Mouse (Mus musculus): ENCODE results near the gene Hist3h2a. TPM values are rescaled to one million over a fixed set of nuclear protein-coding genes. Genes with fewer than 3 reads are reported as not detected.
A peak's percentile ranks its signal among the peaks of the same experiment; 100 is the strongest.

Hist3h2a gene
- polyA plus RNA-seq, 1 experiment from 2014 or later: 18.7 TPM

DNA sequence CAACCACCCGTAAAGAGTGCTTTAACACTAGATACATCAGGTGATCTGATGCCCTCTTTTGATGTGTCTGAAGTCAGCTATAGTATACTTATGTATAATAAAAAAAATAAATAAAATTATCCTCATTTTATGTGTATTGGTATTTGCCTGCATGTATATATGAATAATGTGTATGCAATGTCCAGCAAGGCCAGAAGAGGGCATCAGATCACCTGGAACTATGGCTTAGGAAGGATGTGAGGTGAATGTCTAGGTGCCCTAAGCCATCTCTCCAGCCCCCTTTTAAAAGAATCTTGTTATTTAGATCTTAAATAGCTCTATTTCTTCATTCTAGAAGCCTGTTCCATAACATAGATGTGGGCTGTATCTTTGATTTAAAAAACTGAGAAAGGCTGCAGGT, 12.9 kb downstream of the Hist3h2a start:
- H3K4me3 ChIP-seq (ENCODE audit: low read depth, low read length): no peak overlapping the region
- H3K36me3 ChIP-seq (ENCODE audit: control insufficient read depth, insufficient read depth, low read length): no peaks in the 10 kb centered on the region
- H3K9ac ChIP-seq (ENCODE audit: low read length): no peak overlapping the region
- no peaks in the 10 kb centered on the region for H3K4me1 ChIP-seq (replicated peaks; ENCODE audit: control insufficient read depth, insufficient read depth)
- 93% methylated on average over 1 of the region's 1 CpGs for WGBS
- no peaks in the 10 kb centered on the region for H3K27me3 ChIP-seq (ENCODE audit: control insufficient read depth, insufficient read depth, low read length)
- no peaks in the 10 kb centered on the region for H3K9me3 ChIP-seq (ENCODE audit: control insufficient read depth, low read length)
- no peak overlapping the region for H3K27ac ChIP-seq (replicated peaks)
- DNase-seq (ENCODE audit: low spot score) (no peak), ATAC-seq (ENCODE audit: low FRiP score, low TSS enrichment) (no peak)
- H3K4me2 ChIP-seq (replicated peaks; ENCODE audit: low read depth): no peak overlapping the region
- TF ChIP-seq EP300 (optimal IDR thresholded peaks at IDR 0.05): no peak
- peak; percentile 76 for TF ChIP-seq CTCF (IDR thresholded peaks at IDR 0.05; ENCODE audit: low read depth)

DNA sequence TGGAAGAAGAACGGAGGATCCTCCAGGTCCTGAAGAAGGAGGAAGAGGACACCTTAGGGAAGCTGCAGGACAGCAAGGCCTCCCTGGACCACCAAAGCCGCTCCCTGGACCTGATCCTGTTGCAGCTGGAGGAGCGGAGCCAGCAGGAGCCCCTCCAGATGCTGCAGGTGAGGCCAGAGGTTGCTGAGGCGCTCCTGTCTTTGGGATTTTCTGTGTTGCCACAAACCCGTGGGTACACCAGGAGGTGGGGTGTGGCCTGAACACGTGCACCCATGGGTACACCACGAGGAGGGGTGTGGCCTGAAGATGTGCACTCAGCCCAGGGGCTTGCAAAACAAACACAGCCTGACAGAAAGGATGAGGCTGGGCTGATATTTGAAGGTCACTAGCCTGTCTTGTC, 14.1 kb downstream of the Hist3h2a start:
- no peak overlapping the region for H3K4me3 ChIP-seq (ENCODE audit: low read depth, low read length)
- H3K9ac ChIP-seq (ENCODE audit: low read length): no peak overlapping the region
- H3K9me3 ChIP-seq (ENCODE audit: control insufficient read depth, low read length): no peaks in the 10 kb centered on the region
- H3K27me3 ChIP-seq (ENCODE audit: control insufficient read depth, insufficient read depth, low read length): no peaks in the 10 kb centered on the region
- H3K4me2 ChIP-seq (replicated peaks; ENCODE audit: low read depth): no peak overlapping the region
- ATAC-seq (ENCODE audit: low FRiP score, low TSS enrichment): peak; percentile 11; the same call in 1 of the 2 replicates
- DNase-seq (ENCODE audit: low spot score): no peak
- no peak for TF ChIP-seq CTCF (IDR thresholded peaks at IDR 0.05; ENCODE audit: low read depth)
- TF ChIP-seq EP300 (optimal IDR thresholded peaks at IDR 0.05): no peak
- no peaks in the 10 kb centered on the region for H3K36me3 ChIP-seq (ENCODE audit: control insufficient read depth, insufficient read depth, low read length)
- H3K27ac ChIP-seq (replicated peaks): no peak overlapping the region
- H3K4me1 ChIP-seq (replicated peaks; ENCODE audit: control insufficient read depth, insufficient read depth): no peaks in the 10 kb centered on the region
- 76% methylated on average over 7 of the region's 7 CpGs for WGBS

DNA sequence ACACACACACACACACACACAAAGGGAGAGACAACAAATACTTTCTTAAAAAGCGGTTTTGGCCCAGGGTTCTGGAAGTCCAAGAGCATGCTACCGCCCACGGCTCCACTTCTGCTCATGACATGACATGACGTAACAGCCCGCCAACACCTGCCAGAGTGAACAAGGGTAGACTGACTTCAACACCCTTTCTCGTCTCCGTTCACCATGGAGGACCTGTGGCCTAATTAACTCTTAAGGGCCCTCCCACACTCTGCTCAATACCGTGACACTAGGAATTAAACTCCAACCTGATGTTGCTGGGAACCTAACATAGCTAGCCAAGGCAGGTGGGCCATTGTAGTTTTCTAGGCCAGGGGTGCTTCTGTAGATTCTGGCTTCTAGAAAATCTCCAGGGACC, 14.5 kb downstream of the Hist3h2a start:
- no peak overlapping the region for H3K4me2 ChIP-seq (replicated peaks; ENCODE audit: low read depth)
- no peak for TF ChIP-seq CTCF (IDR thresholded peaks at IDR 0.05; ENCODE audit: low read depth)
- no peaks in the 10 kb centered on the region for H3K36me3 ChIP-seq (ENCODE audit: control insufficient read depth, insufficient read depth, low read length)
- H3K4me1 ChIP-seq (replicated peaks; ENCODE audit: control insufficient read depth, insufficient read depth): no peaks in the 10 kb centered on the region
- no peaks in the 10 kb centered on the region for H3K9me3 ChIP-seq (ENCODE audit: control insufficient read depth, low read length)
- no peak overlapping the region for H3K9ac ChIP-seq (ENCODE audit: low read length)
- WGBS: 69% methylated on average over 8 of the region's 8 CpGs
- no peak overlapping the region for H3K4me3 ChIP-seq (ENCODE audit: low read depth, low read length)
- H3K27me3 ChIP-seq (ENCODE audit: control insufficient read depth, insufficient read depth, low read length): no peaks in the 10 kb centered on the region
- peak; percentile 11; the same call in 1 of the 2 replicates for ATAC-seq (ENCODE audit: low FRiP score, low TSS enrichment)
- H3K27ac ChIP-seq (replicated peaks): no peak overlapping the region
- DNase-seq (ENCODE audit: low spot score): no peak

DNA sequence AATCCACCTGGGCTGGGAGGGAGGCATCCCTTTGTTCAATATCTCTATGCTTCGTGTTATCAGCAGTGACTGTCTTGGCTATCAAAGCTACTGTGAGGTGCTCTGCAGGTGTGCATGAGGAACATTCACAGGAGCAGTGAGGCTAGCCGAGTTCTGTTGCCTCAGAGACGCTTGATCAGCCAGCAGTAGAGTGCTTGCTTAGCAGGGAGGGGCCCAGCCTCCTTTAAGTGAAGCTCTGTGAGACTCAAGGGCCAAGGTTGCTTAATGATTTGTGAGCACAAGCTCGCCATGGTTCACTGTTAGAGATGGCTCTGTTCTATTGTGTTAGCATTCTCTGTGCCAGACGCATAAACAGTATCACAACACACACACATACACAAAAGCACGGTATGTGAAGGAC, 15.2 kb downstream of the Hist3h2a start:
- H3K9me3 ChIP-seq (ENCODE audit: control insufficient read depth, low read length): no peaks in the 10 kb centered on the region
- ATAC-seq (ENCODE audit: low FRiP score, low TSS enrichment) (peak; percentile 65; the same call in 1 of the 2 replicates), DNase-seq (ENCODE audit: low spot score) (peak; percentile 56)
- H3K4me2 ChIP-seq (replicated peaks; ENCODE audit: low read depth): no peak overlapping the region
- H3K27me3 ChIP-seq (ENCODE audit: control insufficient read depth, insufficient read depth, low read length): no peaks in the 10 kb centered on the region
- H3K4me3 ChIP-seq (ENCODE audit: low read depth, low read length): no peak overlapping the region
- H3K4me1 ChIP-seq (replicated peaks; ENCODE audit: control insufficient read depth, insufficient read depth): no peaks in the 10 kb centered on the region
- TF ChIP-seq EP300 (optimal IDR thresholded peaks at IDR 0.05): no peak
- no peak for TF ChIP-seq CTCF (IDR thresholded peaks at IDR 0.05; ENCODE audit: low read depth)
- 51% methylated on average over 6 of the region's 6 CpGs for whole genome bisulfite sequencing
- H3K36me3 ChIP-seq (ENCODE audit: control insufficient read depth, insufficient read depth, low read length): no peaks in the 10 kb centered on the region
- H3K27ac ChIP-seq (replicated peaks): no peak overlapping the region
- H3K9ac ChIP-seq (ENCODE audit: low read length): no peak overlapping the region

DNA sequence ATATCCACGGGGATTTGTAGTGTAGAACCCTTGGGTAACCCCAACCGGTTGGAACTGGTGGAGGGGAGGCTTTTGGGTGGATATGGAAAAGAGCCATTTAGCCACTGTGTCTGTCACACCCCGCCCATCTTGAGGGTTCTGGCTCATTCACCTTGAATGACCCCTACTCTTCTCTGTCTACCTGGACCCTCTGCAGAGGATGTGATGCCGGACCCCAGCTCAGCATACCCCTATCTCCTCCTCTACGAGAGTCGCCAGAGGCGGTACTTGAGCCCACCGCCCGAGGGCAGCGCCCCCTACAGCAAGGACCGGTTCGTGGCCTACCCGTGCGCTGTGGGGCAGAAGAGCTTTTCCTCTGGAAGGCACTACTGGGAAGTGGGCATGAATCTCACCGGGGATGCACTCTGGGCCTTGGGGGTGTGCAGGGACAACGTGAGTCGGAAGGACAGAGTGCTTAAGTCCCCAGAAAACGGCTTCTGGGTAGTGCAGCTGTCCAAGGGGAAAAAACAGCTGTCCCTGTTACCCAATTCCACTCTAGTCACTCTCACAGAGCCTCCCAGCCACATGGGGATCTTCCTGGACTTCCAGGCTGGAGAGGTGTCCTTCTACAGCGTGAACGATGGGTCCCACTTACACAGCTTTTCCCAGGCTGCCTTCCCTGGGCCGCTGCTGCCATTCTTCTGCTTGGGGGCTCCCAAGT, 16.5 kb downstream of the Hist3h2a start:
- H3K9ac ChIP-seq (ENCODE audit: low read length): no peak overlapping the region
- ATAC-seq (ENCODE audit: low FRiP score, low TSS enrichment): no peak

DNA sequence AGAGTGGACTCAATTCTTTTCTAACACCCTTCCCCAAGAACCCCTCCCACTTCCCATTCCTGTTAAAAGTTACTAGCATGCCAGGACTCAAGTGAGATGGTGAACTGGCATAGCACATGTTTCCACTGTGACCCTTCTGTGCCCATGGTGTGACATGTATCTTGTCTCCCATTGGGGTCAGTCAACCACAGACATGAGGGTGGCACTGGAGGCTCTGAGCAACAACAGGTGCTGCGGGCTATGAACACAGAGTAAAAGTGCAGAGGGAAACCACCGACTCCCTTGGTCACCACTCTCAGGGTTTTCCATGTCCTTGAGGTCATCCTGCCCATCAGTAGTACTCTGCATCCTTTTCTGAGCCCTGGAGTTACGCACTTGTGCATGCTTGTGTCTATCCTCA, 17.3 kb downstream of the Hist3h2a start:
- Histone ChIP-seq H3K4me2 (replicated peaks; ENCODE audit: low read depth) (no peak overlapping the region), H3K4me1 (replicated peaks; ENCODE audit: control insufficient read depth, insufficient read depth) (no peaks in the 10 kb centered on the region), H3K9ac (ENCODE audit: low read length) (no peak overlapping the region), H3K27me3 (ENCODE audit: control insufficient read depth, insufficient read depth, low read length) (no peaks in the 10 kb centered on the region), H3K27ac (replicated peaks) (no peak overlapping the region), H3K9me3 (ENCODE audit: control insufficient read depth, low read length) (no peaks in the 10 kb centered on the region), H3K4me3 (ENCODE audit: low read depth, low read length) (no peak overlapping the region), H3K36me3 (ENCODE audit: control insufficient read depth, insufficient read depth, low read length) (no peaks in the 10 kb centered on the region)
- no peak for ATAC-seq (ENCODE audit: low FRiP score, low TSS enrichment)
- 95% methylated on average over 3 of the region's 3 CpGs for WGBS
- no peak for TF ChIP-seq CTCF (IDR thresholded peaks at IDR 0.05; ENCODE audit: low read depth)
- TF ChIP-seq EP300 (optimal IDR thresholded peaks at IDR 0.05): no peak
- no peak for DNase-seq (ENCODE audit: low spot score)

More for the DNA sequence above, 16.5 kb downstream of the Hist3h2a start:
- 87% methylated on average over 21 of the region's 21 CpGs for WGBS
- TF ChIP-seq CTCF (IDR thresholded peaks at IDR 0.05; ENCODE audit: low read depth) (no peak; the same call in 1 of the 2 replicates), EP300 (optimal IDR thresholded peaks at IDR 0.05) (no peak)
- H3K9me3 ChIP-seq (ENCODE audit: control insufficient read depth, low read length): no peaks in the 10 kb centered on the region
- H3K4me1 ChIP-seq (replicated peaks; ENCODE audit: control insufficient read depth, insufficient read depth): no peaks in the 10 kb centered on the region
- no peak overlapping the region for H3K4me2 ChIP-seq (replicated peaks; ENCODE audit: low read depth)
- no peak for DNase-seq (ENCODE audit: low spot score)
- no peak overlapping the region for H3K27ac ChIP-seq (replicated peaks)
- no peaks in the 10 kb centered on the region for H3K36me3 ChIP-seq (ENCODE audit: control insufficient read depth, insufficient read depth, low read length)
- no peaks in the 10 kb centered on the region for H3K27me3 ChIP-seq (ENCODE audit: control insufficient read depth, insufficient read depth, low read length)
- H3K4me3 ChIP-seq (ENCODE audit: low read depth, low read length): no peak overlapping the region

Data from stomach, postnatal 0 days (tissue).